Mouse (Mus musculus) left cerebral cortex, postnatal 10 days (tissue): Measurements from ENCODE around the gene Btbd35f2. TPM values are rescaled to one million over a fixed set of nuclear protein-coding genes. Genes with fewer than 3 reads are reported as not detected.
"Not testable (repeated sequence)": the region's sequence is repeated elsewhere in the genome, so short reads cannot be mapped to it uniquely, and the experiment has no call there.

Source experiments
- DNase-seq, 2 experiments: peaks; one replicate each; pipeline ENCODE4 v3.0.0; 2021 to 2022; ENCODE audit warnings: low spot score in 2 of 2, mixed read lengths in 1 of 2; ENCODE audit errors: extremely low spot score in 1 of 2
- intact Hi-C: fragments of 180-260 bp; cut with DNase I; formaldehyde crosslinking; loops from one replicate; pipeline ENCODE4 v1.15.1; 2025
- total RNA-seq, 2 experiments: library from RNA; stranded (reverse); gene quantifications; 2 replicates each; pipeline ENCODE4 v1.2.3; 2021

Gene Btbd35f2
- total RNA-seq = not detected

- DNase-seq, intact Hi-C loops: not testable (repeated sequence)
Observed at GRCm38 (mm10) chrX:32278094-32278493, at the start of gene Btbd35f2. TSS of gene Btbd35f2 (plus strand) at chrX:32278394.

Other genes starting within 250 kb of the Btbd35f2 start
- not detected for gene Btbd35f22, start 230.6 kb upstream of the Btbd35f2 start, total RNA-seq